Mouse (Mus musculus) left cerebral cortex, adult 6 months (tissue): ENCODE data around the gene Cenpq. TPM values are rescaled to one million over a fixed set of nuclear protein-coding genes. Genes with fewer than 3 reads are reported as not detected.

Experiments
- long read RNA-seq, 2 experiments: library from polyadenylated mRNA; unstranded; transcript quantifications; one replicate each; pipeline ENCODE4 v2.0.0; 2019 to 2020
- polyA plus RNA-seq: library from polyadenylated mRNA; unstranded; fragments of <200 nt; fragmentation: Nextera tagmentation; gene quantifications from 2 replicates; pipeline ENCODE4 v1.2.3, GENCODE M21; 2021

Gene Cenpq
- 5.2 and 5.5 TPM in 2 replicates for polyA plus RNA-seq
- long read RNA-seq, experiment 1, transcript Cenpq-201 (9 exons, 1,942 nt) = major isoform, 25 of 29 reads
- long read RNA-seq, experiment 1, partial matches to known transcripts = 1 of 29 reads
- long read RNA-seq, experiment 1, other reads (novel, unspliced or antisense) = 3 of 29 reads
- long read RNA-seq, experiment 2, transcript Cenpq-201 (9 exons, 1,942 nt) = major isoform, 8 of 13 reads
- long read RNA-seq, experiment 2, partial matches to known transcripts = 5 of 13 reads
- long read RNA-seq, experiment 2, other reads (novel, unspliced or antisense) = 0 of 13 reads

GRCm38 (mm10) chr17:40934420-40935231 is at the start of gene Cenpq, which contains the start of gene Mut:
Gene Cenpq (minus strand): TSS chr17:40935047.
Gene Mut (plus strand): TSS chr17:40934685.

DNA sequence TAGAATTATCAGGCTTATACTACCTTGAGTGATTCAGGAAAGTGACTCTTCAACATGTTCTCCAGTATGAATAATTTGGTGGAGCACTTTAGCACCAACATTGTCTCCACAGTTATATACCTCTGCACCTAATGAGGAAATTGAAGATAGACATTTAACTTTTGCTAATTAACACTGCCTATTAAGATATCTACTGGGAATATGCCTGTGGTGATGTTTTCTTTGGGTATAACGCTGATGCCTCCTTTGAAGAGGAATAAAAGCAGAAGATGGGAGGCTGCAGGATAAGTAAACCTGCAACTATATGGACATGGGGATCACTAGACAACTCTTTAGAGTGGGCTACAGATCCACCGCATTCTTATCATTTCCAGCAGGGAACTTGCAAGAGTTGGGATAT is 20.6 kb downstream of the Cenpq start, which contains the start of gene Glyatl3:
Gene Glyatl3 (minus strand): TSS at position 101 of the 400 bp plus-strand sequence.

GRCm38 (mm10) chr17:40879924-40880691 is 54.7 kb downstream of the Cenpq start, which contains the start of gene 9130008F23Rik:
Gene 9130008F23Rik (minus strand): TSS chr17:40880559.

Other genes with a start within 250 kb of the Cenpq start
- gene Esp1, start 207.9 kb downstream of the Cenpq start, polyA plus RNA-seq = not detected in 2 replicates
- gene Crisp2, start 128.0 kb downstream of the Cenpq start, polyA plus RNA-seq = not detected in 2 replicates
- not detected in 2 replicates for gene Rhag, start 123.9 kb downstream of the Cenpq start, polyA plus RNA-seq
- not detected in 2 replicates for gene 9130008F23Rik, start 54.5 kb downstream of the Cenpq start, polyA plus RNA-seq
- not detected in 2 replicates for gene Glyatl3, start 20.7 kb downstream of the Cenpq start, polyA plus RNA-seq
- 22.5 and 27.7 TPM in 2 replicates for gene Mut, start 362 bp downstream of the Cenpq start, polyA plus RNA-seq